Mouse (Mus musculus) CH12.LX (cell line): ENCODE measurements around the gene Zfp493. TPM values are rescaled to one million over a fixed set of nuclear protein-coding genes. Genes with fewer than 3 reads are reported as not detected.
"Not testable (repeated sequence)": the region's sequence is repeated elsewhere in the genome, so short reads cannot be mapped to it uniquely, and the experiment has no call there.

ENCODE experiments used
- DNase-seq: peaks from one replicate; pipeline ENCODE4 v3.0.0-alpha.2; 2013; ENCODE audit errors: extremely low read depth
- H3K27ac ChIP-seq: 2 replicates; pipeline ENCODE4 v1.5.1; 2012; ENCODE audit warnings: low read depth, mild to moderate bottlenecking, control low read depth, moderate library complexity; ENCODE audit not compliant: insufficient read depth
- H3K27me3 ChIP-seq: replicated peaks from 2 replicates; pipeline ENCODE3; 2012; ENCODE audit warnings: inconsistent platforms
- H3K36me3 ChIP-seq, 2 experiments: replicated peaks in 1 of 2; 2 replicates each; pipeline versions ENCODE3 to v1.6.1; 2012; ENCODE audit warnings: inconsistent platforms in 1 of 2, low read length in 1 of 2, mild to moderate bottlenecking in 1 of 2, mixed read lengths in 1 of 2, moderate library complexity in 1 of 2; ENCODE audit not compliant: control insufficient read depth in 1 of 2, insufficient read depth in 1 of 2
- H3K4me1 ChIP-seq, 2 experiments: 2 replicates each; pipeline ENCODE4 v1.6.1; 2012; ENCODE audit warnings: inconsistent platforms in 1 of 2, moderate library complexity in 1 of 2; ENCODE audit not compliant: insufficient read depth in 2 of 2, control insufficient read depth in 1 of 2
- H3K4me2 ChIP-seq: 2 replicates; pipeline ENCODE4 v1.6.1; 2012; ENCODE audit warnings: low read depth, mild to moderate bottlenecking, control low read depth; ENCODE audit not compliant: poor library complexity, insufficient read depth, severe bottlenecking
- H3K4me3 ChIP-seq, 3 experiments: fragments of 150-350 bp in 1 of 3; sonication (generic) in 1 of 3; replicated peaks in 1 of 3; 2 replicates each; pipeline versions ENCODE3 to v1.5.1; 2011 to 2012; ENCODE audit warnings: low read depth in 2 of 3, low read length in 2 of 3, mild to moderate bottlenecking in 2 of 3, moderate library complexity in 2 of 3, control low read depth in 1 of 3, improper control_type of control experiment in 1 of 3, inconsistent platforms in 1 of 3, mixed read lengths in 1 of 3; ENCODE audit not compliant: poor library complexity in 1 of 3
- H3K79me2 ChIP-seq: replicated peaks from 2 replicates; pipeline ENCODE4 v1.6.1; 2012; ENCODE audit warnings: mild to moderate bottlenecking, moderate library complexity; ENCODE audit not compliant: control insufficient read depth, poor library complexity, insufficient read depth, severe bottlenecking; ENCODE audit errors: extremely low read depth
- H3K9ac ChIP-seq: 2 replicates; pipeline ENCODE4 v1.6.1; 2012; ENCODE audit warnings: low read depth, mild to moderate bottlenecking, control low read depth, moderate library complexity; ENCODE audit not compliant: insufficient read depth
- H3K9me3 ChIP-seq: replicated peaks from 2 replicates; pipeline ENCODE3; 2012; ENCODE audit warnings: low read length, inconsistent platforms, mixed read lengths
- CTCF ChIP-seq, 2 experiments: IDR thresholded peaks in 1 of 2; conservative IDR thresholded peaks in 1 of 2; 2 replicates each; pipeline ENCODE4 v1.5.1; 2011 to 2012; ENCODE audit warnings: low read depth in 2 of 2, low read length in 2 of 2, improper control_type of control experiment in 1 of 2, inconsistent platforms in 1 of 2, mild to moderate bottlenecking in 1 of 2, moderate library complexity in 1 of 2
- RAD21 ChIP-seq: IDR thresholded peaks from 2 replicates; pipeline ENCODE4 v1.6.1; 2011; ENCODE audit warnings: low read depth, mild to moderate bottlenecking, low read length, improper control_type of control experiment, moderate library complexity
- dilution Hi-C: fragments of 300-500 bp; cut with MboI; formaldehyde crosslinking; loops from 2 replicates; pipeline ENCODE4 v1.14.3; 2020; ENCODE audit warnings: low sequenced_read_pairs; ENCODE audit not compliant: extremely low pct_unique_long_range_greater_than_20kb, extremely low pct_ligation_motif_present
- in situ Hi-C: fragments of 300-500 bp; cut with MboI; formaldehyde crosslinking; loops from 3 replicates; pipeline ENCODE4 v1.14.3; 2019; ENCODE audit warnings: low sequenced_read_pairs, low pct_ligation_motif_present, low pct_unique_long_range_greater_than_20kb, mixed read lengths
- polyA plus RNA-seq: library from polyadenylated mRNA; unstranded; fragments of >175 nt; gene quantifications from 2 replicates; pipeline ENCODE4 v1.2.1, GENCODE M21; 2012; ENCODE audit warnings: low read depth; ENCODE audit not compliant: insufficient read length
- total RNA-seq, 2 experiments: library from RNA; depleted of rRNA; stranded (reverse); fragments of 300-350 nt in 1 of 2; fragments of >200 nt in 1 of 2; gene quantifications; 2 replicates each; pipeline ENCODE4 v1.2.3; 2012 to 2014

Zfp493 gene
- total and polyA plus RNA-seq, 3 experiments, result not detected

GRCm38 (mm10) chr13:67833137-67833536 is 53.6 kb downstream of the Zfp493 start:
- in situ Hi-C loops, H3K4me1 ChIP-seq, H3K4me3 ChIP-seq, H3K27ac ChIP-seq, H3K9ac ChIP-seq, dilution Hi-C loops, DNase-seq, H3K27me3 ChIP-seq, H3K9me3 ChIP-seq, H3K79me2 ChIP-seq, H3K4me2 ChIP-seq, H3K36me3 ChIP-seq: not testable (repeated sequence)
- TF ChIP-seq RAD21 (peak; percentile 30), CTCF (conservative IDR thresholded peaks at IDR 0.05 in 1 of 2, IDR thresholded peaks at IDR 0.05 in 1 of 2; ENCODE audit: low read depth in 2 of 2, low read length in 2 of 2) (peak in 1 of 2 experiments; percentile 32; a peak in 2 of 4 replicates)

Other genes with a start within 250 kb of the Zfp493 start
- gene Zfp748, start 225.9 kb upstream of the Zfp493 start, total RNA-seq (2012; rRNA removed), result 9.1 and 11.5 TPM in 2 replicates
- gene Zfp748, start 225.9 kb upstream of the Zfp493 start, total RNA-seq (2014; rRNA removed), result 14.8 and 16.3 TPM in 2 replicates
- gene Zfp748, start 225.9 kb upstream of the Zfp493 start, polyA plus RNA-seq, result 6.6 and 8.1 TPM in 2 replicates
- 4.8 and 6.4 TPM in 2 replicates for gene Zfp729b, start 170.0 kb upstream of the Zfp493 start, total RNA-seq (2012; rRNA removed)
- gene Zfp729b, start 170.0 kb upstream of the Zfp493 start, total RNA-seq (2014; rRNA removed), result 13.4 and 17.9 TPM in 2 replicates
- gene Zfp729b, start 170.0 kb upstream of the Zfp493 start, polyA plus RNA-seq, result 6.5 and 6.6 TPM in 2 replicates
- gene Gm49345, start 141.9 kb upstream of the Zfp493 start, total RNA-seq (2012; rRNA removed), result not detected in 2 replicates
- gene Gm49345, start 141.9 kb upstream of the Zfp493 start, total RNA-seq (2014; rRNA removed), result not detected in 2 replicates
- gene Gm49345, start 141.9 kb upstream of the Zfp493 start, polyA plus RNA-seq, result 1.2 and 1.5 TPM in 2 replicates
- 3.6 and 3.7 TPM in 2 replicates for gene Zfp729a, start 141.9 kb upstream of the Zfp493 start, total RNA-seq (2012; rRNA removed)
- gene Zfp729a, start 141.9 kb upstream of the Zfp493 start, total RNA-seq (2014; rRNA removed), result 11.2 and 12.6 TPM in 2 replicates
- gene Zfp729a, start 141.9 kb upstream of the Zfp493 start, polyA plus RNA-seq, result 4.6 and 4.8 TPM in 2 replicates
- 7.3 TPM in 2 replicates for gene Zfp738, start 92.6 kb upstream of the Zfp493 start, total RNA-seq (2012; rRNA removed)
- 9.4 and 10.3 TPM in 2 replicates for gene Zfp738, start 92.6 kb upstream of the Zfp493 start, total RNA-seq (2014; rRNA removed)
- 4.7 and 4.9 TPM in 2 replicates for gene Zfp738, start 92.6 kb upstream of the Zfp493 start, polyA plus RNA-seq
- gene Zfp65, start 50.5 kb upstream of the Zfp493 start, total RNA-seq (2012; rRNA removed), result 6.5 and 8.1 TPM in 2 replicates
- 13.0 and 16.3 TPM in 2 replicates for gene Zfp65, start 50.5 kb upstream of the Zfp493 start, total RNA-seq (2014; rRNA removed)
- gene Zfp65, start 50.5 kb upstream of the Zfp493 start, polyA plus RNA-seq, result 4.7 and 6.1 TPM in 2 replicates
- gene Zfp85, start 24.5 kb upstream of the Zfp493 start, total RNA-seq (2012; rRNA removed), result 3.0 and 3.3 TPM in 2 replicates
- 6.4 and 7.0 TPM in 2 replicates for gene Zfp85, start 24.5 kb upstream of the Zfp493 start, total RNA-seq (2014; rRNA removed)
- gene Zfp85, start 24.5 kb upstream of the Zfp493 start, polyA plus RNA-seq, result 2.7 and 3.1 TPM in 2 replicates
- gene Zfp273, start 34.0 kb downstream of the Zfp493 start, total RNA-seq (2012; rRNA removed), result 2.0 and 2.4 TPM in 2 replicates
- 4.1 and 4.5 TPM in 2 replicates for gene Zfp273, start 34.0 kb downstream of the Zfp493 start, total RNA-seq (2014; rRNA removed)
- 1.9 and 2.0 TPM in 2 replicates for gene Zfp273, start 34.0 kb downstream of the Zfp493 start, polyA plus RNA-seq
- gene Gm10037, start 51.4 kb downstream of the Zfp493 start, total RNA-seq (2012; rRNA removed), result not detected in 2 replicates
- gene Gm10037, start 51.4 kb downstream of the Zfp493 start, total RNA-seq (2014; rRNA removed), result not detected in 2 replicates
- gene Gm10037, start 51.4 kb downstream of the Zfp493 start, polyA plus RNA-seq, result not detected in 2 replicates
- not detected in 2 replicates for gene BC048507, start 83.6 kb downstream of the Zfp493 start, total RNA-seq (2012; rRNA removed)
- gene BC048507, start 83.6 kb downstream of the Zfp493 start, total RNA-seq (2014; rRNA removed), result not detected in 2 replicates
- 0.72 TPM in 1 of 2 replicates, not detected in the other for gene BC048507, start 83.6 kb downstream of the Zfp493 start, polyA plus RNA-seq